14 mouse cellular contexts compared by ENCODE assay signal in the genomic region with DNA sequence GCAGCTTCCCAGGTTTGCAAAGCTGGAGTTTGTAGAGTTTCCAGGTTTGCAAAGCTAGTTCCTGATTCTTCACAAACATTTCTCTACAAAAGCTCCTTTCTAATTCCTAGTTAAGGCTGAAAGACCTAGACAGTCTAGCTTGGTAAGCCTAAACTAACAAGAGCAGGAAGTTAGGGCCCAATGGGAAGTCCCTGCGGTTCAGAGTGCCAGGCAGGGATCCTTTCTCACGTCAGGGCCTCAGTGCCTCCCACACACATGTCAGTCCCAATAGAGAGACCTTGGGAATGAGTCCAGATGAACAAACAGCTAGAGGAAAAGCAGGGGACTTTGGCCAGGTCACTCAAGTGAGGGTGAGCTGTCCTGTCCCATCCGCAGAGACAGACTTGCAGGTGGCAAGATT. TPM values are rescaled to one million over a fixed set of nuclear protein-coding genes. Genes with fewer than 3 reads are reported as not detected.
DNase-seq lines count a peak whose midpoint lies in the region; ATAC-seq and TF ChIP-seq lines count a peak whose summit lies in the region.
"Had no signal": no experiment of that assay in that cellular context is flagged by ENCODE, and none has a peak within 500 bp of the region (broad histone marks: within the 10 kb centered on the region; RNA-seq: fewer than 3 reads in every experiment).

No protein-coding gene starts in this region.

- H3K36me3 ChIP-seq in heart, postnatal 0 days (replicated peaks; ENCODE audit: control insufficient read depth, insufficient read depth, low read length) = no peaks in the 10 kb centered on the region
- H3K36me3 ChIP-seq in midbrain, postnatal 0 days (ENCODE audit: insufficient read depth, low read length) = no peaks in the 10 kb centered on the region
- H3K36me3 ChIP-seq: heart, embryonic 12.5 days; neural tube, embryonic 13.5 days had no signal

- no peak overlapping the region for H3K4me2 ChIP-seq in heart, postnatal 0 days (ENCODE audit: low read depth, low read length)
- no peak overlapping the region for H3K4me2 ChIP-seq in midbrain, postnatal 0 days (ENCODE audit: low read depth, low read length, poor library complexity, severe bottlenecking)
- H3K4me2 ChIP-seq: heart, embryonic 12.5 days; neural tube, embryonic 13.5 days had no signal

- no peak overlapping the region for H3K9ac ChIP-seq in heart, postnatal 0 days (replicated peaks; ENCODE audit: low read depth, low read length)
- no peak overlapping the region for H3K9ac ChIP-seq in midbrain, postnatal 0 days (replicated peaks; ENCODE audit: low read length, poor library complexity, severe bottlenecking)
- H3K9ac ChIP-seq: heart, embryonic 12.5 days; neural tube, embryonic 13.5 days had no signal

- H3K27me3 ChIP-seq in heart, postnatal 0 days (ENCODE audit: control insufficient read depth, insufficient read depth, low read length) = no peaks in the 10 kb centered on the region
- H3K27me3 ChIP-seq in midbrain, postnatal 0 days (ENCODE audit: insufficient read depth, low read length) = no peaks in the 10 kb centered on the region
- H3K27me3 ChIP-seq: heart, embryonic 12.5 days; neural tube, embryonic 13.5 days had no signal

- 32% methylated on average over 3 of the region's 3 CpGs for WGBS in heart, postnatal 0 days
- WGBS in midbrain, postnatal 0 days = 66% methylated on average over 3 of the region's 3 CpGs

- DNase-seq in heart, postnatal 0 days (ENCODE audit: low spot score) = peak; percentile 6
- DNase-seq in heart, postnatal 36 days = no peak
- DNase-seq in midbrain, postnatal 0 days (ENCODE audit: low spot score) = no peak
- no peak for DNase-seq in cerebellum, adult 18-20 months
- no peak for DNase-seq in embryo, embryonic 10.5 days (ENCODE audit: low spot score)
- DNase-seq: cerebellum, adult 8-10 months had no signal

- H3K4me3 ChIP-seq in heart, postnatal 0 days (ENCODE audit: low read depth, low read length) = no peak overlapping the region
- no peak overlapping the region for H3K4me3 ChIP-seq in midbrain, postnatal 0 days (ENCODE audit: low read depth, low read length)
- H3K4me3 ChIP-seq: heart, embryonic 12.5 days; neural tube, embryonic 13.5 days had no signal

- ATAC-seq in heart, postnatal 0 days (ENCODE audit: insufficient read depth, low read depth) = no peak
- peak; percentile 60 for ATAC-seq in CD4-positive, CD25-positive, alpha-beta regulatory T cell, adult 4 months
- peak; percentile 71 to 83; a peak in 3 of 4 replicates for ATAC-seq in hematopoietic stem cell, adult 5-6 weeks (replicated peaks in 1 of 2; ENCODE audit: insufficient read depth in 1 of 2, low FRiP score in 2 of 2, low TSS enrichment in 1 of 2, low read depth in 1 of 2, poor library complexity in 2 of 2, severe bottlenecking in 2 of 2)
- ATAC-seq in megakaryocyte, adult 5-6 weeks (ENCODE audit: poor library complexity, severe bottlenecking) = peak; percentile 66
- ATAC-seq in midbrain, postnatal 0 days (ENCODE audit: low FRiP score) = no peak

- no peaks in the 10 kb centered on the region for H3K4me1 ChIP-seq in heart, postnatal 0 days (ENCODE audit: control insufficient read depth, insufficient read depth)
- no peaks in the 10 kb centered on the region for H3K4me1 ChIP-seq in midbrain, postnatal 0 days (ENCODE audit: insufficient read depth, low read length)
- H3K4me1 ChIP-seq: neural tube, embryonic 13.5 days had no signal

- H3K27ac ChIP-seq in heart, postnatal 0 days (ENCODE audit: low read depth) = no peak overlapping the region
- H3K27ac ChIP-seq in midbrain, postnatal 0 days (ENCODE audit: low read depth, low read length) = no peak overlapping the region
- H3K27ac ChIP-seq: kidney, postnatal 0 days; neural tube, embryonic 13.5 days had no signal

- H3K9me3 ChIP-seq in heart, postnatal 0 days (replicated peaks; ENCODE audit: control insufficient read depth, low read length) = no peaks in the 10 kb centered on the region
- H3K9me3 ChIP-seq in midbrain, postnatal 0 days (ENCODE audit: low read length) = no peaks in the 10 kb centered on the region
- H3K9me3 ChIP-seq: heart, embryonic 12.5 days; neural tube, embryonic 13.5 days had no signal

- no peak for TF ChIP-seq CTCF in heart, postnatal 0 days (IDR thresholded peaks at IDR 0.05; ENCODE audit: low read depth)
- no peak for TF ChIP-seq CTCF in midbrain, postnatal 0 days (IDR thresholded peaks at IDR 0.05)

- no peak for TF ChIP-seq EP300 in heart, postnatal 0 days (IDR thresholded peaks at IDR 0.05; ENCODE audit: low read depth)

- intact Hi-C loops in heart, postnatal 36 days (cut with DNase I) = no loop called here

RNA-seq across cellular contexts. Expression of gene Il1rn, which starts 1.3 kb away (rescaled TPM):
- total RNA-seq in heart, postnatal 0 days (2014; rRNA removed; ENCODE audit: low replicate concordance) = 0.08 and 0.46 TPM in 2 replicates
- 0.19 and 0.51 TPM in 2 replicates for polyA plus RNA-seq in heart, postnatal 0 days (2015; fragmentation: Nextera tagmentation; extraction: Ambion mirVana)
- under 1 TPM; 0.14 to 0.25 TPM for total RNA-seq in heart, postnatal 36 days (2021)
- polyA plus RNA-seq in CD4-positive, CD25-positive, alpha-beta regulatory T cell, adult 4 months (2017; shearing (Covaris generic)) = 1 to 10 TPM; 1.9 to 4.8 TPM
- 1.5 and 6.9 TPM in 2 replicates for total RNA-seq in hematopoietic stem cell, adult 5-6 weeks (2017)
- 43.0 and 51.1 TPM in 2 replicates for total RNA-seq in megakaryocyte, adult 5-6 weeks (2015)
- 35.8 and 35.9 TPM in 2 replicates for total RNA-seq in megakaryocyte, adult 5-6 weeks (2017)
- 0.60 TPM in 1 of 2 replicates, not detected in the other for total RNA-seq in midbrain, postnatal 0 days (2014; rRNA removed)
- polyA plus RNA-seq in midbrain, postnatal 0 days (2015; fragmentation: Nextera tagmentation; extraction: Ambion mirVana) = 0.07 and 0.25 TPM in 2 replicates

RNA-seq across cellular contexts. Expression of gene Psd4, which starts 32.0 kb away (rescaled TPM):
- total RNA-seq in heart, postnatal 0 days (2014; rRNA removed; ENCODE audit: low replicate concordance) = 0.99 and 1.2 TPM in 2 replicates
- 0.68 and 0.77 TPM in 2 replicates for polyA plus RNA-seq in heart, postnatal 0 days (2015; fragmentation: Nextera tagmentation; extraction: Ambion mirVana)
- 1 to 10 TPM in 1 of 2 experiments, under 1 TPM in 1; 0.89 to 1.4 TPM for total RNA-seq in heart, postnatal 36 days (2021)
- polyA plus RNA-seq in CD4-positive, CD25-positive, alpha-beta regulatory T cell, adult 4 months (2017; shearing (Covaris generic)) = 100 to 1,000 TPM in 1 of 2 experiments, 10 to 100 TPM in 1; 86.5 to 142 TPM
- 90.2 and 92.4 TPM in 2 replicates for total RNA-seq in hematopoietic stem cell, adult 5-6 weeks (2017)
- total RNA-seq in megakaryocyte, adult 5-6 weeks (2015) = 31.0 and 32.2 TPM in 2 replicates
- 64.7 and 71.7 TPM in 2 replicates for total RNA-seq in megakaryocyte, adult 5-6 weeks (2017)
- 0.19 and 2.1 TPM in 2 replicates for total RNA-seq in midbrain, postnatal 0 days (2014; rRNA removed)
- 0.36 and 0.55 TPM in 2 replicates for polyA plus RNA-seq in midbrain, postnatal 0 days (2015; fragmentation: Nextera tagmentation; extraction: Ambion mirVana)

RNA-seq across cellular contexts. Expression of gene Il1f10, which starts 44.3 kb away (rescaled TPM):
- not detected in 2 replicates for total RNA-seq in heart, postnatal 0 days (2014; rRNA removed; ENCODE audit: low replicate concordance)
- polyA plus RNA-seq in heart, postnatal 0 days (2015; fragmentation: Nextera tagmentation; extraction: Ambion mirVana) = not detected in 2 replicates
- total RNA-seq in heart, postnatal 36 days (2021) = not detected
- not detected for polyA plus RNA-seq in CD4-positive, CD25-positive, alpha-beta regulatory T cell, adult 4 months (2017; shearing (Covaris generic))
- total RNA-seq in hematopoietic stem cell, adult 5-6 weeks (2017) = not detected in 2 replicates
- not detected in 2 replicates for total RNA-seq in megakaryocyte, adult 5-6 weeks (2015)
- total RNA-seq in megakaryocyte, adult 5-6 weeks (2017) = not detected in 2 replicates
- total RNA-seq in midbrain, postnatal 0 days (2014; rRNA removed) = not detected in 2 replicates
- polyA plus RNA-seq in midbrain, postnatal 0 days (2015; fragmentation: Nextera tagmentation; extraction: Ambion mirVana) = not detected in 2 replicates
- polyA plus RNA-seq: embryonic facial prominence, embryonic 14.5 days; heart, embryonic 12.5 days; kidney, postnatal 0 days; limb, embryonic 11.5 days; neural tube, embryonic 13.5 days had no signal

RNA-seq across cellular contexts. Expression of gene Il1f5, which starts 58.6 kb away (rescaled TPM):
- total RNA-seq in heart, postnatal 0 days (2014; rRNA removed; ENCODE audit: low replicate concordance) = not detected in 2 replicates
- polyA plus RNA-seq in heart, postnatal 0 days (2015; fragmentation: Nextera tagmentation; extraction: Ambion mirVana) = not detected in 2 replicates
- not detected for total RNA-seq in heart, postnatal 36 days (2021)
- polyA plus RNA-seq in CD4-positive, CD25-positive, alpha-beta regulatory T cell, adult 4 months (2017; shearing (Covaris generic)) = not detected
- not detected in 2 replicates for total RNA-seq in hematopoietic stem cell, adult 5-6 weeks (2017)
- not detected in 2 replicates for total RNA-seq in megakaryocyte, adult 5-6 weeks (2015)
- total RNA-seq in megakaryocyte, adult 5-6 weeks (2017) = not detected in 2 replicates
- total RNA-seq in midbrain, postnatal 0 days (2014; rRNA removed) = 0.55 TPM in 1 of 2 replicates, not detected in the other
- polyA plus RNA-seq in midbrain, postnatal 0 days (2015; fragmentation: Nextera tagmentation; extraction: Ambion mirVana) = not detected in 2 replicates
- polyA plus RNA-seq: heart, embryonic 12.5 days; neural tube, embryonic 13.5 days had no signal

Comparison
In these comparisons a context has a peak if more than half of its experiments do, and no peak if none do; other contexts are left out.
1. ATAC-seq: peak in CD4-positive, CD25-positive, alpha-beta regulatory T cell, adult 4 months (single experiment), hematopoietic stem cell, adult 5-6 weeks (2 of 2) and megakaryocyte, adult 5-6 weeks (single experiment); none in heart, postnatal 0 days (single experiment) and midbrain, postnatal 0 days (single experiment).
2. RNA of gene Psd4, which starts 32.0 kb away (total RNA-seq): 90.2 to 92.4 TPM in hematopoietic stem cell, adult 5-6 weeks and 31.0 to 71.7 TPM in megakaryocyte, adult 5-6 weeks; 0.19 to 2.1 TPM in midbrain, postnatal 0 days, 0.89 to 1.4 TPM in heart, postnatal 36 days and 0.99 to 1.2 TPM in heart, postnatal 0 days; every median in the first group is over 10 times any median in the second.